Mouse (Mus musculus) splenic B cell, adult 2 months (primary cell): ENCODE measurements at regions not wholly inside any gene's neighbourhood (a gene's known extent, or its start where the extent isn't known, plus 50 kb on each side); places are given as distances from the start of the nearest gene placed in this dataset.
"Not testable (repeated sequence)": the region's sequence is repeated elsewhere in the genome, so short reads cannot be mapped to it uniquely, and the experiment has no call there.

Experiments
- DNase-seq: peaks from one replicate; pipeline ENCODE4 v3.0.0-alpha.2; 2011; ENCODE audit warnings: low read depth, low spot score
- H3K27me3 ChIP-seq: 2 replicates; pipeline ENCODE4 v1.6.1; 2012; ENCODE audit warnings: mild to moderate bottlenecking, low read length, moderate library complexity, mixed read lengths; ENCODE audit not compliant: control insufficient read depth, poor library complexity, insufficient read depth, severe bottlenecking
- H3K36me3 ChIP-seq: 2 replicates; pipeline ENCODE4 v1.6.1; 2012; ENCODE audit warnings: mild to moderate bottlenecking, low read length, moderate library complexity, mixed read lengths; ENCODE audit not compliant: control insufficient read depth, poor library complexity, insufficient read depth, severe bottlenecking

- no peak for DNase-seq
- H3K36me3 ChIP-seq, result no peaks in the 10 kb centered on the region
- no peaks in the 10 kb centered on the region for H3K27me3 ChIP-seq
These were observed 329.3 kb upstream of the Hsf2 start for GRCm38 (mm10) chr10:57156912-57157311.

- Histone ChIP-seq H3K27me3 (no peaks in the 10 kb centered on the region), H3K36me3 (no peaks in the 10 kb centered on the region)
- no peak for DNase-seq
These were observed 325.6 kb upstream of the Hsf2 start for GRCm38 (mm10) chr10:57160546-57160945.

- no peaks in the 10 kb centered on the region for H3K27me3 ChIP-seq
- DNase-seq, result no peak
- H3K36me3 ChIP-seq, result no peaks in the 10 kb centered on the region
These were observed 322.8 kb upstream of the Hsf2 start for GRCm38 (mm10) chr10:57163359-57163758.

- DNase-seq, result peak; percentile 3
- no peaks in the 10 kb centered on the region for H3K36me3 ChIP-seq
- H3K27me3 ChIP-seq, result no peaks in the 10 kb centered on the region
These were observed 302.6 kb upstream of the Hsf2 start for GRCm38 (mm10) chr10:57183560-57183959.

DNA sequence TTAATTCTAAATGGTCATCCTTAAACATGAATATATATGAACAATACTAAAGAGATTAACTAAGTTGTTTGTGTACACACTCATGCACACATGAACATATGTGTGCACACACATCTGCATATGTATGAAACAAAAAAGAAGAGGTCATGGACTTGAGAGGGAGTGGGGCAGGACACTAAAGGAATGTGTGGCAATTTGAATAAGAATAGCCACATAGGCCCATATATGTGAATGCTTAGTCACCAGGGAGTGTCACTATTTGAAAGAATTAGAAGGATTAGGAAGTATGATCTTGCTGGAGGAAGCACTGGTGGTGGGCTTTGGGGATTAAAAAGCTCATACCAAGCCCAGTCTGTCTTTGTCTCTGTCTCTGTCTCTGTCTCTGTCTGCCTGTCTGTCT is 275.5 kb upstream of the Hsf2 start:
- Histone ChIP-seq H3K36me3 (no peaks in the 10 kb centered on the region), H3K27me3 (no peaks in the 10 kb centered on the region)
- no peak for DNase-seq

- Histone ChIP-seq H3K36me3 (no peaks in the 10 kb centered on the region), H3K27me3 (no peaks in the 10 kb centered on the region)
- no peak for DNase-seq
These were observed 255.1 kb upstream of the Hsf2 start for GRCm38 (mm10) chr10:57231117-57231516.

DNA sequence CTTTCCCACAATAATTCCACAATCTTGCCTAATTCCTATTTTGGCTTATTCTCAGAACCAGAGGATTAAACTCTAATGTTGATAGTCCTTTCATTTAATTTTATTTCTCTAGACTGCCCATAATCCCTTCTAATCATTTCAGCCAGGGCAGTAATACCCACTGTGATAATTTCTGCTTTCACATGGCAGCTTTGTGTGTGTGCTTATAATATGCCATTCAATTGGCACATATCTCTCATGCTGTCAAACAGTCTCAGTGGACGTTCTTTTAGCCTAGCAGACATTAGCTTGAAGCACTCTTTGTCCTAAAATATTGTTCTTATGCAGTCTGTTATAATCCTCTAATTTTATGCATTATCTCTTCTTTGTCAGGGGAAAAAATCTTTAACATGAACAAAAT is 205.0 kb upstream of the Hsf2 start:
- Histone ChIP-seq H3K27me3 (no peaks in the 10 kb centered on the region), H3K36me3 (no peaks in the 10 kb centered on the region)
- DNase-seq, result no peak

DNA sequence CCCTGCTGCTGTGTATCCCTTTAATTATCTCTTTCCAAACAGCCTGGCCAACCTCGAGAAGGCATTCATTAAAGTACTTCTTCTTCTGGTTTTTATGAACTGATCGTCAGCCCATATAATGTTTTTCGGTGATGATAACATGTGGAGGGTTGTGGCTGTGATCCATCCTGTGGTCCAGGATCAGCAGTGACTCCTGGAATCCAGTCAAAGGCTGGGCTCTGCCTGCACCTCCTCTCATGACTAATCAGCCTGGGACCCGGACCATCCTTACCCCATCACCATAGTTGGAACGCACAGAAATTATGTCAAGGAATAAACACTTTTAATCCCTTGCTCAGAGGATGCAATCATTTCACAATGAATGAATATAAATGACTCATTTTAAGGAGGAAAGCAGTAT is 203.3 kb upstream of the Hsf2 start:
- no peaks in the 10 kb centered on the region for H3K36me3 ChIP-seq
- no peak for DNase-seq

DNA sequence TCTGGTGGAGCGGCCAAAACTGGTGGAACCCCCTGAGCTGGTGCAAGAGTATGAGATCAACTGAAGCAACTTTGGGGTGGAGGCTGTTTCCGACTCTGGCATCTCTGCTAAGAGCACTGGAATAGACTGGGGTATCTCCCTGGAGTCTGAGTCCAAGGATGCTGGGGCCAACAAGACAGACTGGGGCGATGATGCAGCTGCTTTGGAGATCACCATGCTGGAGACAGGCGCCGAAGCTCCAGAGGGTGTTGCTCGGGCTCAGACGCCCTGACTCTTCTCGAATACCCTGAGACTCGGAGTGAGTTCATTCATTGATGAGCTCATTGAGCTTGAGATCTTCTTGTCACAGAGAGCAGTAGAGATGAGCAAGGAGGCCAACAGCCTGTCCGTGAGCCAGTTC is 194.6 kb upstream of the Hsf2 start:
- Histone ChIP-seq H3K36me3 (no peaks in the 10 kb centered on the region), H3K27me3 (no peaks in the 10 kb centered on the region)
- DNase-seq, result no peak

More for the DNA sequence above, 203.3 kb upstream of the Hsf2 start:
- H3K27me3 ChIP-seq, result no peaks in the 10 kb centered on the region

GRCm38 (mm10) chr10:57313799-57314198 is 172.4 kb upstream of the Hsf2 start:
- no peak for DNase-seq
- H3K27me3 ChIP-seq, result no peaks in the 10 kb centered on the region
- no peaks in the 10 kb centered on the region for H3K36me3 ChIP-seq

DNA sequence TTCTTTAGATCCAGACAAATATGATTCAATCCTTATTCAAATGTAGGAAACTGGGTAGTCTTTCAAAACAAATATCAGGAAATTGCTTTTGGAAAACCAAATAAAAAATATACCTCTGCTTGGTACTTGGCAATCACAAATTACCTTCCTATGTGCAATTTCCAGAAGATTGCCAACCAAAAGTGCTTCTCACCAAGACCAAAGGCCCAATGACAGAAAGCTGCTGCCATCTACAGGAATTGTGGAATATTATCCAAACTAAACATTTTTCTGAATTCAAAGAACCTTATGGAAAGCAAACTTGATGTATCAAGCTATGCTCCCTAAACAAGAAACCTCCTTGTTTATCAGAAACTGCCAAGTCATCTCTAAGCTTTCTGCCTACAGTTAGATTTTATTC is 169.1 kb upstream of the Hsf2 start:
- no peaks in the 10 kb centered on the region for H3K36me3 ChIP-seq
- DNase-seq, result no peak
- H3K27me3 ChIP-seq, result no peaks in the 10 kb centered on the region

DNA sequence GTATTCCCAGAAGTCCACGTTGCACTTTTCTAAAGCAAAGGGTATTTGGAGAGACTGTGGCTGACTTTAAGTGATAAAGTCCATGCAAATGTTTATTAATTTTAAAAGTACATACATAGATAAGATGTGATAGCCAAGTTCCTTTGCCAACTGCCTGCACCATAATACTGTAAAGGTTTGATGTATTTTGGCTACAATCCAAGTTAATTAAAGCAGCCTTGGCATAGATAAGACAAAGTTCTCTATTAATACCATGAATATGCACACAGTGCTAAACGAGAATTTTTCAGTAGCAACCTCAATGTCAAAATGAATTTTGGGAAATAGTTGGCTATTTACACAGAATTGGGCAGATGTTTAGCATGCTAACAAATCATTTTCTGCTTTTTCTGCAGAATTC is 167.0 kb upstream of the Hsf2 start:
- no peaks in the 10 kb centered on the region for H3K27me3 ChIP-seq

GRCm38 (mm10) chr10:57322717-57323424 is 163.3 kb upstream of the Hsf2 start:
- no peak for DNase-seq
- H3K36me3 ChIP-seq, result no peaks in the 10 kb centered on the region
- H3K27me3 ChIP-seq, result no peaks in the 10 kb centered on the region

More for the DNA sequence above, 167.0 kb upstream of the Hsf2 start:
- H3K36me3 ChIP-seq, result no peaks in the 10 kb centered on the region
- no peak for DNase-seq

GRCm38 (mm10) chr10:57324226-57324625 is 162.0 kb upstream of the Hsf2 start:
- Histone ChIP-seq H3K36me3 (no peaks in the 10 kb centered on the region), H3K27me3 (no peaks in the 10 kb centered on the region)
- no peak for DNase-seq

DNA sequence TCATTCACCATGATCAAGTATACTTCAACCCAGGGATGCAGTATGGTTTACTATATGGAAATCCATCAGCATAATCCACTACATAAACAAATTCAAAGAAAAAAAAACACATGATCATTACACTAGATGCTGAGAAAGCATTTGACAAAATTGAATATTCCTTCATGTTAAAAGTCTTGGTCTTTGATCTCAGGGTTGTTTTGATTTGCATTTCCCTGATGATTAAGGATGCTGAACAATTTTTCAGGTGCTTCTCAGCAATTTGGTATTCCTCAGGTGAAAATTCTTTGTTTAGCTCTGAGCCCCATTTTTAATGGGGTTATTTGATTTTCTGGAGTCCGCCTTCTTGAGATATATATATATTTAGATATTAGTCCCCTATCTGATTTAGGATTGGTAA is 123.4 kb upstream of the Hsf2 start:
- DNase-seq, H3K36me3 ChIP-seq, H3K27me3 ChIP-seq: not testable (repeated sequence)
